ENCODE assay signal across 21 mouse cellular contexts in genomic region chr19:14701116-14701515, GRCm38 (mm10).
DNase-seq lines count a peak whose midpoint lies in the region; ATAC-seq and TF ChIP-seq lines count a peak whose summit lies in the region.
"Had no signal": no experiment of that assay in that cellular context is flagged by ENCODE, and none has a peak within 500 bp of the region (broad histone marks: within the 10 kb centered on the region; RNA-seq: fewer than 3 reads in every experiment).

No protein-coding gene starts in this region.

- H3K4me2 ChIP-seq in forebrain, embryonic 15.5 days (replicated peaks): no peak overlapping the region
- no peak overlapping the region for H3K4me2 ChIP-seq in forebrain, embryonic 12.5 days
- H3K4me2 ChIP-seq in midbrain, postnatal 0 days (ENCODE audit: low read depth, low read length, poor library complexity, severe bottlenecking): no peak overlapping the region
- no peak overlapping the region for H3K4me2 ChIP-seq in midbrain, embryonic 11.5 days
- H3K4me2 ChIP-seq: heart, embryonic 12.5 days; limb, embryonic 13.5 days; liver, embryonic 13.5 days; lung, embryonic 14.5 days had no signal

- H3K9ac ChIP-seq in forebrain, embryonic 15.5 days (replicated peaks): no peak overlapping the region
- no peak overlapping the region for H3K9ac ChIP-seq in forebrain, embryonic 12.5 days
- no peak overlapping the region for H3K9ac ChIP-seq in midbrain, postnatal 0 days (replicated peaks; ENCODE audit: low read length, poor library complexity, severe bottlenecking)
- no peak overlapping the region for H3K9ac ChIP-seq in midbrain, embryonic 11.5 days (ENCODE audit: low read length)
- H3K9ac ChIP-seq: heart, embryonic 12.5 days; limb, embryonic 13.5 days; liver, embryonic 13.5 days; lung, embryonic 14.5 days had no signal

- 0 out of 2 replicates have a peak, but pooled peaks cover 2% of the 10 kb centered on the region for H3K4me1 ChIP-seq in forebrain, embryonic 15.5 days
- no peaks in the 10 kb centered on the region for H3K4me1 ChIP-seq in forebrain, embryonic 12.5 days
- H3K4me1 ChIP-seq in midbrain, postnatal 0 days (ENCODE audit: insufficient read depth, low read length): no peaks in the 10 kb centered on the region
- no peaks in the 10 kb centered on the region for H3K4me1 ChIP-seq in midbrain, embryonic 11.5 days (ENCODE audit: control insufficient read depth, insufficient read depth, low read length)
- H3K4me1 ChIP-seq: embryonic facial prominence, embryonic 10.5 days; heart, embryonic 12.5 days; limb, embryonic 13.5 days; liver, embryonic 13.5 days had no signal

- 0 out of 2 replicates have a peak, but pooled peaks have one; percentile 29 for ATAC-seq in forebrain, embryonic 15.5 days (replicated peaks)
- ATAC-seq in forebrain, embryonic 12.5 days (ENCODE audit: low FRiP score): no peak
- no peak for ATAC-seq in midbrain, postnatal 0 days (ENCODE audit: low FRiP score)
- no peak for ATAC-seq in midbrain, embryonic 11.5 days (ENCODE audit: low FRiP score)
- ATAC-seq in CD4-positive, CD25-positive, alpha-beta regulatory T cell, adult 4 months: no peak
- ATAC-seq: activated CD4-positive, CD25-positive, alpha-beta regulatory T cell, adult 4 months had no signal

- no peaks in the 10 kb centered on the region for H3K27me3 ChIP-seq in forebrain, embryonic 15.5 days
- H3K27me3 ChIP-seq in forebrain, embryonic 12.5 days: no peaks in the 10 kb centered on the region
- no peaks in the 10 kb centered on the region for H3K27me3 ChIP-seq in midbrain, postnatal 0 days (ENCODE audit: insufficient read depth, low read length)
- no peaks in the 10 kb centered on the region for H3K27me3 ChIP-seq in midbrain, embryonic 11.5 days (ENCODE audit: control insufficient read depth, insufficient read depth, low read length)
- H3K27me3 ChIP-seq: heart, embryonic 12.5 days; limb, embryonic 13.5 days; liver, embryonic 13.5 days had no signal

- H3K4me3 ChIP-seq in forebrain, embryonic 15.5 days: no peak overlapping the region
- no peak overlapping the region for H3K4me3 ChIP-seq in forebrain, embryonic 12.5 days (replicated peaks)
- H3K4me3 ChIP-seq in midbrain, postnatal 0 days (ENCODE audit: low read depth, low read length): no peak overlapping the region
- H3K4me3 ChIP-seq in midbrain, embryonic 11.5 days (ENCODE audit: low read depth, low read length): no peak overlapping the region
- H3K4me3 ChIP-seq: embryonic facial prominence, embryonic 10.5 days; gastrocnemius, adult 2 months; heart, embryonic 12.5 days; limb, embryonic 13.5 days; liver, embryonic 13.5 days had no signal

- H3K36me3 ChIP-seq in forebrain, embryonic 15.5 days: no peaks in the 10 kb centered on the region
- H3K36me3 ChIP-seq in forebrain, embryonic 12.5 days (replicated peaks): no peaks in the 10 kb centered on the region
- H3K36me3 ChIP-seq in midbrain, postnatal 0 days (ENCODE audit: insufficient read depth, low read length): no peaks in the 10 kb centered on the region
- no peaks in the 10 kb centered on the region for H3K36me3 ChIP-seq in midbrain, embryonic 11.5 days (ENCODE audit: control insufficient read depth, insufficient read depth, low read length)
- H3K36me3 ChIP-seq: embryonic facial prominence, embryonic 10.5 days; heart, embryonic 12.5 days; limb, embryonic 13.5 days; liver, embryonic 13.5 days had no signal

- no peaks in the 10 kb centered on the region for H3K9me3 ChIP-seq in forebrain, embryonic 15.5 days
- no peaks in the 10 kb centered on the region for H3K9me3 ChIP-seq in forebrain, embryonic 12.5 days
- no peaks in the 10 kb centered on the region for H3K9me3 ChIP-seq in midbrain, postnatal 0 days (ENCODE audit: low read length)
- H3K9me3 ChIP-seq in midbrain, embryonic 11.5 days (ENCODE audit: control insufficient read depth, low read length): no peaks in the 10 kb centered on the region
- H3K9me3 ChIP-seq: embryonic facial prominence, embryonic 10.5 days; heart, embryonic 12.5 days; limb, embryonic 13.5 days; liver, embryonic 13.5 days had no signal

- WGBS in forebrain, embryonic 15.5 days: 67% methylated on average over 4 of the region's 4 CpGs
- 86% methylated on average over 4 of the region's 4 CpGs for WGBS in forebrain, embryonic 12.5 days
- 70% methylated on average over 4 of the region's 4 CpGs for WGBS in midbrain, postnatal 0 days
- 89% methylated on average over 4 of the region's 4 CpGs for WGBS in midbrain, embryonic 11.5 days

- no peak overlapping the region for H3K27ac ChIP-seq in forebrain, embryonic 15.5 days (replicated peaks)
- H3K27ac ChIP-seq in forebrain, embryonic 12.5 days: no peak overlapping the region
- H3K27ac ChIP-seq in midbrain, postnatal 0 days (ENCODE audit: low read depth, low read length): no peak overlapping the region
- H3K27ac ChIP-seq in midbrain, embryonic 11.5 days (ENCODE audit: low read depth, low read length): no peak overlapping the region
- H3K27ac ChIP-seq: embryonic facial prominence, embryonic 10.5 days; gastrocnemius, adult 2 months; limb, embryonic 13.5 days; liver, embryonic 13.5 days had no signal

- TF ChIP-seq CTCF in midbrain, postnatal 0 days (IDR thresholded peaks at IDR 0.05): no peak

- DNase-seq in cerebellum, adult 9-10 months: peak; percentile 2
- no peak for DNase-seq in cerebellum, adult 11-12 months
- peak; percentile 64 for DNase-seq in midbrain, postnatal 0 days (ENCODE audit: low spot score)
- no peak for DNase-seq in midbrain, embryonic 11.5 days (ENCODE audit: low spot score, missing footprints)
- no peak for DNase-seq in testis, postnatal 10 days (ENCODE audit: low spot score)
- DNase-seq: adrenal gland, postnatal 14 days; gastrocnemius, adult 2 months; kidney, adult 18-20 months; kidney, postnatal 10 days; liver, embryonic 13.5 days; lung, embryonic 14.5 days; lung, postnatal 36 days; spleen, adult 18-20 months; thymus, postnatal 36 days had no signal

Comparison
In these comparisons a context has a peak if more than half of its experiments do, and no peak if none do; other contexts are left out.
1. DNase-seq: peak in cerebellum, adult 9-10 months (single experiment) and midbrain, postnatal 0 days (single experiment); none in cerebellum, adult 11-12 months (single experiment), midbrain, embryonic 11.5 days (single experiment) and testis, postnatal 10 days (single experiment).